ENCODE assay signal across 7 mouse cellular contexts in the genomic region with DNA sequence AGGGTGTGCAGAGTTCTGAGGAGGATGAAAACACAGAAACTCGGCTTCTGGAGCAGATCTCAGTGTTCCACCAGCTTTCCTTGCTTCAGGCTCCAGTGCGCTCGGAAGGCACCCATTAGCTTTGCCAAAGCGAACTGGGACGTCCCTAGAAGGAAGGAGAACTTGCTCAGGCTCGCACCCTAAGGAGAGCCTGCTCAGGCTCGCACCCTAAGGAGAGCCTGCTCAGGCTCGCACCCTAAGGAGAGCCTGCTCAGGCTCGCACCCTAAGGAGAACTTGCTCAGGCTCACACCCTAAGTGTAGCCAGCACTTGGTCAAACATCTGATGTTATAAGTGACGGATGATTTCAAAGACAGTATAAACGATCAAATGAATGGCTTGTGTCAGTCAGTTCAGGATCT.
DNase-seq lines count a peak whose midpoint lies in the region; ATAC-seq and TF ChIP-seq lines count a peak whose summit lies in the region.
"Not testable (repeated sequence)": the region's sequence is repeated elsewhere in the genome, so short reads cannot be mapped to it uniquely, and the experiment has no call there.

No protein-coding gene starts in this region.

- TF ChIP-seq EP300 in lung, postnatal 0 days (IDR thresholded peaks at IDR 0.05) = not testable (repeated sequence)

- ATAC-seq in lung, postnatal 0 days = peak; percentile 47
- peak; percentile 68 for ATAC-seq in megakaryocyte progenitor cell, adult 5-6 weeks (replicated peaks; ENCODE audit: poor library complexity)

- not testable (repeated sequence) for H3K9ac ChIP-seq in lung, postnatal 0 days (replicated peaks; ENCODE audit: low read depth)

- H3K4me2 ChIP-seq in lung, postnatal 0 days (replicated peaks; ENCODE audit: low read depth, low read length) = peak overlapping the region; percentile 32; the same call in 1 of the 2 replicates

- H3K27ac ChIP-seq in brown adipose tissue, adult 24 weeks (replicated peaks; ENCODE audit: low read depth, low read length); lung, postnatal 0 days (ENCODE audit: low read length): not testable (repeated sequence)

- 58% methylated on average over 11 of the region's 11 CpGs for WGBS in lung, postnatal 0 days

- H3K9me3 ChIP-seq in lung, postnatal 0 days (ENCODE audit: low read length) = not testable (repeated sequence)

- H3K4me3 ChIP-seq in brown adipose tissue, adult 24 weeks (ENCODE audit: insufficient read depth, low read depth, low read length) = peak overlapping the region; percentile 3; the same call in 1 of the 2 replicates
- H3K4me3 ChIP-seq in lung, postnatal 0 days (ENCODE audit: low read depth, low read length) = not testable (repeated sequence)

- not testable (repeated sequence) for H3K4me1 ChIP-seq in brown adipose tissue, adult 24 weeks (ENCODE audit: control insufficient read depth, insufficient read depth, insufficient read length, low read length); lung, postnatal 0 days (ENCODE audit: insufficient read depth, low read depth, low read length)

- not testable (repeated sequence) for H3K36me3 ChIP-seq in lung, postnatal 0 days (ENCODE audit: insufficient read depth, low read length)

- TF ChIP-seq CTCF in lung, postnatal 0 days (IDR thresholded peaks at IDR 0.05) = not testable (repeated sequence)

- peak; percentile 14 to 28 for DNase-seq in heart, adult 18-20 months
- peak; percentile 18 for DNase-seq in kidney, adult 18-20 months
- peak; percentile 18 to 34 for DNase-seq in kidney, postnatal 36 days
- DNase-seq in lung, postnatal 0 days (ENCODE audit: low spot score) = peak; percentile 31
- DNase-seq in testis, postnatal 14 days (ENCODE audit: low spot score) = peak; percentile 22

- H3K27me3 ChIP-seq in lung, postnatal 0 days (replicated peaks; ENCODE audit: insufficient read depth, low read length) = not testable (repeated sequence)
